Mouse (Mus musculus) thymus, adult 2 months (tissue): ENCODE results near the gene Ddias.
A peak's percentile ranks its signal among the peaks of the same experiment; 100 is the strongest.

ENCODE experiments used
- CTCF ChIP-seq: fragments of 200-500 bp; IDR thresholded peaks from 2 replicates; pipeline ENCODE4 v1.5.1; 2012; ENCODE audit warnings: mild to moderate bottlenecking, control low read depth, low read length, moderate library complexity, borderline replicate concordance; ENCODE audit not compliant: control insufficient read depth, poor library complexity, insufficient read depth; ENCODE audit errors: extremely low read depth
- POLR2A ChIP-seq: fragments of 200-500 bp; IDR thresholded peaks from 2 replicates; pipeline ENCODE4 v1.6.1; 2012; ENCODE audit warnings: mild to moderate bottlenecking, low read length, control low read depth, moderate library complexity; ENCODE audit not compliant: control insufficient read depth, poor library complexity, insufficient read depth; ENCODE audit errors: extremely low read depth

GRCm38 (mm10) chr7:92874761-92875408 lies 838 bp upstream of the Ddias start:
- TF ChIP-seq CTCF: no peak
- 0 out of 2 replicates have a peak, but pooled peaks have one; percentile 14 for TF ChIP-seq POLR2A
